Mouse (Mus musculus) cerebellum, adult 2 months (tissue): ENCODE measurements around the gene Hoxa3.

ENCODE experiments used
- CTCF ChIP-seq: fragments of 200-500 bp; IDR thresholded peaks from 2 replicates; pipeline ENCODE4 v1.5.1; 2011; ENCODE audit warnings: low read depth, mild to moderate bottlenecking, control low read depth, low read length, moderate library complexity, borderline replicate concordance; ENCODE audit not compliant: insufficient read depth
- POLR2A ChIP-seq: fragments of 200-500 bp; IDR thresholded peaks from 2 replicates; pipeline ENCODE4 v1.6.1; 2011; ENCODE audit warnings: low read length, control low read depth, borderline replicate concordance; ENCODE audit not compliant: insufficient read depth

DNA sequence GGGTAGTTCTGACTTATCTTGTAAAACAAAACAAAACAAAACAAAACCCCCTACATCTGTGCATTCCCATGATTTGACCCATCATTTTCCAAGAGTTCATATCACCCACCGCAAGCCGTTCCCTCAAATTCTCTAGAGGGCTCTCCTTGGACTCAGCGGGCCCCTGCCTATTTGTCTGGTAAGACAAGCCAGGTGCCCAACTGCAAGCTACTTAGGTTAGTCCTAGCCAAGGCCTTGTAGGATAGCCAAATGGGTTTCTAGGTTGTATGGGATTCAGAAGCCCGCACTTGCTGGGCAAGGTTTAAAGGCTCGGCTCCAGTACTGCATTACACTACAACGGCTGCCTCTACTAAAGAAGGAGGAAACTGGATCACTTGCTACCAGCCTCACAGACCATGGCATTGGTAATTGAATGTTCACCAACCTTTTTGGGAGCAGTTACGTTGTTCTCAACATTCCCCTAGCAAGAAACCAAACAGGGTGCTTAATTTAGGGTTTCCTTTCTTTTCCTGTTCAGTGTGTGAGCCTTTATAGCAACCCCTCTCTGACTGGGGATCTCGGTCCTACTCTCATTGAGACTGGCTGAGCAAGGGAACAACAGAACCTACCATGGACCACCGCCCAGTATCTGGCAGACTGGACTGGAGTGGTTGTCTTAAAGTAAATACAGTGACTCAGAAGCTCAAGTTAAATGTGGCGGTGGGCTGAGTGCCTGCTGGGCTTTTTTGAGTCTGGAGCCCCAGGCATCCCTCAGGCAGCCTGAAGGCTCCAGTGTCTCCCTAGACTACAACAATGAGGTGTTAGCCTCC is 24.4 kb upstream of the Hoxa3 start:
- TF ChIP-seq CTCF: no peak
- TF ChIP-seq POLR2A: no peak
